Comparison of ENCODE assay signal across 34 mouse cellular contexts in the genomic region with DNA sequence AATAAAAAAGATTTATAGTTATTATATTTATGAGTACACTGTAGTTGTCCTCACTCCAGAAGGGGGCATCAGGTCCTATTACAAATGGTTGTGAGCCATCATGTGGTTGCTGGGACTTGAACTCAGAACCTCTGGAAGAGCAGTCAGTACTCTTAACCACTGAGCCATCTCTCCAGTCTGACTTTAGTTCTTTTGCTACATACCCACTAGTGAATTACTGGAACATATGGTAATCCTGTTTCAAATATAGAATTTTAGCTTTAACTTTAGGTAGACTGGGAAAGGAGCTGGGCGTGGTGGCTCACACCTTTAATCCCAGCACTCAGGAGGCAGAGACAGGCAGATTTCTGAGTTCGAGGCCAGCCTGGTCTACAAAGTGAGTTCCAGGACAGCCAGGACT. TPM values are rescaled to one million over a fixed set of nuclear protein-coding genes. Genes with fewer than 3 reads are reported as not detected.
"Had no signal": no experiment of that assay in that cellular context is flagged by ENCODE, and none has a peak within 500 bp of the region (broad histone marks: within the 10 kb centered on the region; RNA-seq: fewer than 3 reads in every experiment).

No protein-coding gene starts in this region.

RNA-seq across cellular contexts. Expression of a gene that starts 46.6 kb away (rescaled TPM):
- total RNA-seq: heart, postnatal 10 days; heart, postnatal 14 days; heart, postnatal 25 days; heart, postnatal 36 days; heart, postnatal 4 days; hindbrain, postnatal 0 days; layer of hippocampus, adult 18-20 months; layer of hippocampus, adult 2 months; layer of hippocampus, adult 8-10 months; layer of hippocampus, postnatal 10 days; layer of hippocampus, postnatal 14 days; layer of hippocampus, postnatal 25 days; layer of hippocampus, postnatal 36 days; left cerebral cortex, adult 18-20 months; left cerebral cortex, adult 2 months; left cerebral cortex, adult 8-10 months had no signal
- polyA plus RNA-seq: heart, embryonic 11.5 days; heart, embryonic 12.5 days; heart, embryonic 13.5 days; heart, embryonic 14.5 days; heart, embryonic 15.5 days; heart, postnatal 0 days; hindbrain, embryonic 11.5 days; hindbrain, embryonic 14.5 days; hindbrain, embryonic 15.5 days; hindbrain, postnatal 0 days; inflammation-experienced regulatory T-cells, adult 6 months; intestine, embryonic 14.5 days; intestine, embryonic 15.5 days; intestine, embryonic 16.5 days; intestine, postnatal 0 days; kidney, adult 2 months; kidney, embryonic 14.5 days; kidney, embryonic 15.5 days; kidney, embryonic 16.5 days had no signal
